Mouse (Mus musculus) MEL (cell line): ENCODE measurements at regions not wholly inside any gene's neighbourhood (a gene's known extent, or its start where the extent isn't known, plus 50 kb on each side); places are given as distances from the start of the nearest gene placed in this dataset.

ENCODE experiments used
- BHLHE40 ChIP-seq: IDR thresholded peaks from 2 replicates; pipeline ENCODE4 v1.6.1; 2012; ENCODE audit warnings: low read depth, mild to moderate bottlenecking, inconsistent platforms, low read length, improper control_type of control experiment, borderline replicate concordance
- CTCF ChIP-seq, 3 experiments: IDR thresholded peaks in 2 of 3; conservative IDR thresholded peaks in 1 of 3; 2 replicates each; pipeline ENCODE4 v1.5.1; 2011 to 2012; ENCODE audit warnings: low read length in 3 of 3, low read depth in 2 of 3, mild to moderate bottlenecking in 2 of 3, improper control_type of control experiment in 1 of 3, inconsistent platforms in 1 of 3, mixed read lengths in 1 of 3, moderate library complexity in 1 of 3; ENCODE audit not compliant: control insufficient read depth in 1 of 3, insufficient read depth in 1 of 3, poor library complexity in 1 of 3, severe bottlenecking in 1 of 3
- EP300 ChIP-seq, 2 experiments: IDR thresholded peaks; 2 replicates each; pipeline ENCODE4 v1.6.1; 2011; ENCODE audit warnings: improper control_type of control experiment in 2 of 2, low read length in 2 of 2, low read depth in 1 of 2, mild to moderate bottlenecking in 1 of 2
- GATA1 ChIP-seq: IDR thresholded peaks from 2 replicates; pipeline ENCODE4 v1.6.1; 2011; ENCODE audit warnings: low read depth, low read length, improper control_type of control experiment
- KAT2A ChIP-seq: conservative IDR thresholded peaks from 2 replicates; pipeline ENCODE4 v1.6.1; 2012; ENCODE audit warnings: low read depth, low read length, improper control_type of control experiment, inconsistent platforms
- MAFK ChIP-seq: IDR thresholded peaks from 2 replicates; pipeline ENCODE4 v1.6.1; 2011; ENCODE audit warnings: low read depth, mild to moderate bottlenecking, low read length, improper control_type of control experiment, borderline replicate concordance
- MEF2A ChIP-seq: IDR thresholded peaks from 2 replicates; pipeline ENCODE4 v1.6.1; 2014; ENCODE audit warnings: low read depth, mild to moderate bottlenecking, inconsistent platforms, low read length, improper control_type of control experiment; ENCODE audit not compliant: poor library complexity, insufficient replicate concordance, severe bottlenecking; ENCODE audit errors: extremely low read depth
- MYB ChIP-seq: IDR thresholded peaks from 2 replicates; pipeline ENCODE4 v1.6.1; 2011; ENCODE audit warnings: mild to moderate bottlenecking, low read depth, low read length, improper control_type of control experiment
- MYC ChIP-seq: IDR thresholded peaks from 2 replicates; pipeline ENCODE4 v1.6.1; 2011; ENCODE audit warnings: low read depth, mild to moderate bottlenecking, low read length, improper control_type of control experiment, moderate library complexity
- NELFE ChIP-seq: IDR thresholded peaks from 2 replicates; pipeline ENCODE4 v1.6.1; 2011; ENCODE audit warnings: low read depth, low read length, improper control_type of control experiment
- POLR2A ChIP-seq, 2 experiments: IDR thresholded peaks; 2 replicates each; pipeline ENCODE4 v1.6.1; 2011 to 2012; ENCODE audit warnings: low read length in 2 of 2, mild to moderate bottlenecking in 2 of 2, control low read depth in 1 of 2, improper control_type of control experiment in 1 of 2, low read depth in 1 of 2, moderate library complexity in 1 of 2; ENCODE audit not compliant: control insufficient read depth in 1 of 2, insufficient read depth in 1 of 2, poor library complexity in 1 of 2
- SIN3A ChIP-seq: IDR thresholded peaks from 2 replicates; pipeline ENCODE4 v1.6.1; 2012; ENCODE audit warnings: low read length, improper control_type of control experiment, inconsistent platforms

- TF ChIP-seq BHLHE40 = no peak
- TF ChIP-seq CTCF (IDR thresholded peaks at IDR 0.05 in 2 of 3, conservative IDR thresholded peaks at IDR 0.05 in 1 of 3; ENCODE audit: control insufficient read depth in 1 of 3, insufficient read depth in 1 of 3, low read depth in 2 of 3, low read length in 3 of 3, poor library complexity in 1 of 3, severe bottlenecking in 1 of 3) = no peak
- no peak for TF ChIP-seq MYB
- TF ChIP-seq POLR2A (IDR thresholded peaks at IDR 0.05; ENCODE audit: control insufficient read depth in 1 of 2, insufficient read depth in 1 of 2, low read depth in 1 of 2, low read length in 2 of 2, poor library complexity in 1 of 2) = no peak
- TF ChIP-seq KAT2A = no peak
- no peak for TF ChIP-seq EP300 (IDR thresholded peaks at IDR 0.05; ENCODE audit: low read depth in 1 of 2, low read length in 2 of 2)
- TF ChIP-seq SIN3A = no peak
- no peak for TF ChIP-seq MEF2A
- TF ChIP-seq GATA1 = no peak
- no peak for TF ChIP-seq NELFE
- TF ChIP-seq MAFK = peak; percentile 87
- TF ChIP-seq MYC = no peak
Measured at GRCm38 (mm10) chr14:110892865-110893264, 137.9 kb upstream of the Slitrk6 start.
